Mouse (Mus musculus) right cerebral cortex, postnatal 10 days (tissue): ENCODE results near the gene Fgf11.

Source experiments
- DNase-seq, 2 experiments: peaks; one replicate each; pipeline ENCODE4 v3.0.0; 2021; ENCODE audit warnings: low spot score in 2 of 2

Fgf11 gene

GRCm38 (mm10) chr11:69757303-69758089 lies 44.2 kb downstream of the Fgf11 start:
- DNase-seq, result no peak

- peak; percentile 48 to 50 for DNase-seq
Observed at GRCm38 (mm10) chr11:69754701-69755100, 47.0 kb downstream of the Fgf11 start.

GRCm38 (mm10) chr11:69754233-69754632 lies 47.4 kb downstream of the Fgf11 start:
- DNase-seq, result no peak

- no peak for DNase-seq
Observed at GRCm38 (mm10) chr11:69752686-69753085, 49.0 kb downstream of the Fgf11 start.

- DNase-seq, result no peak
Observed at GRCm38 (mm10) chr11:69751635-69752034, 50.0 kb downstream of the Fgf11 start.
